Mouse (Mus musculus) intestine, embryonic 14.5 days (tissue): Measurements from ENCODE around the gene Ifitm10. TPM values are rescaled to one million over a fixed set of nuclear protein-coding genes. Genes with fewer than 3 reads are reported as not detected.
"Not testable (repeated sequence)": the region's sequence is repeated elsewhere in the genome, so short reads cannot be mapped to it uniquely, and the experiment has no call there.

Experiments used
- ATAC-seq: fragments of 200-750 bp; cut with Nextera tagmentation; replicated peaks from 2 replicates; pipeline ENCODE4 v1.8.0; 2017; ENCODE audit warnings: low read depth, moderate number of reproducible peaks, moderate TSS enrichment, moderate library complexity; ENCODE audit not compliant: low FRiP score, low TSS enrichment
- DNase-seq: peaks from one replicate; pipeline ENCODE4 v3.0.0-alpha.2; 2018; ENCODE audit warnings: low spot score
- H3K27ac ChIP-seq: fragments of 300-500 bp; sonication (generic); 2 replicates; pipeline ENCODE4 v1.5.1; 2014; ENCODE audit warnings: low read depth, mild to moderate bottlenecking, control low read depth
- H3K27me3 ChIP-seq: fragments of 300-500 bp; sonication (generic); replicated peaks from 2 replicates; pipeline ENCODE4 v1.6.1; 2014; ENCODE audit warnings: low read length, control low read depth; ENCODE audit not compliant: control insufficient read depth, insufficient read depth
- H3K36me3 ChIP-seq: fragments of 300-500 bp; sonication (generic); 2 replicates; pipeline ENCODE4 v1.6.1; 2014; ENCODE audit warnings: low read length, control low read depth; ENCODE audit not compliant: control insufficient read depth, insufficient read depth
- H3K4me1 ChIP-seq: fragments of 300-500 bp; sonication (generic); replicated peaks from 2 replicates; pipeline ENCODE4 v1.6.1; 2014; ENCODE audit warnings: low read length, control low read depth, mixed read lengths; ENCODE audit not compliant: control insufficient read depth, insufficient read depth
- H3K4me2 ChIP-seq: fragments of 300-500 bp; sonication (generic); 2 replicates; pipeline ENCODE4 v1.6.1; 2014; ENCODE audit warnings: low read length
- H3K4me3 ChIP-seq: fragments of 300-500 bp; sonication (generic); 2 replicates; pipeline ENCODE4 v1.5.1; 2014; ENCODE audit warnings: low read depth, low read length, control low read depth, mixed read lengths
- H3K9ac ChIP-seq: fragments of 300-500 bp; sonication (generic); 2 replicates; pipeline ENCODE4 v1.6.1; 2014; ENCODE audit warnings: mild to moderate bottlenecking, low read length
- H3K9me3 ChIP-seq: fragments of 300-500 bp; sonication (generic); 2 replicates; pipeline ENCODE4 v1.6.1; 2016; ENCODE audit warnings: low read length, control low read depth; ENCODE audit not compliant: control insufficient read depth
- WGBS: fragments of 180-500 bp; shearing (Covaris S2); extraction: QIAGEN DNeasy Blood & Tissue Kit; methylation state at CpG from one replicate; pipeline ENCODE4 v1.1.7; 2014; 5-methylcytosine and 5-hydroxymethylcytosine counted together
- polyA plus RNA-seq: library from polyadenylated mRNA; unstranded; fragments of >200 nt; fragmentation: Nextera tagmentation; extraction: Ambion mirVana; gene quantifications from 2 replicates; pipeline ENCODE4 v1.2.1, GENCODE M21; 2014

The Ifitm10 gene
- polyA plus RNA-seq, 1 experiment from 2014 or later = 1.7 TPM

GRCm38 (mm10) chr7:142347542-142347941 is 26.0 kb downstream of the Ifitm10 start:
- no peak overlapping the region for H3K4me2 ChIP-seq
- ATAC-seq (no peak), DNase-seq (no peak)
- no peaks in the 10 kb centered on the region for H3K36me3 ChIP-seq
- WGBS = 62% methylated on average over 4 of the region's 4 CpGs
- no peak overlapping the region for H3K9ac ChIP-seq
- no peaks in the 10 kb centered on the region for H3K27me3 ChIP-seq
- H3K4me3 ChIP-seq = no peak overlapping the region
- no peak overlapping the region for H3K27ac ChIP-seq
- no peaks in the 10 kb centered on the region for H3K9me3 ChIP-seq
- peaks cover 9% of the 10 kb centered on the region; the same call in 1 of the 2 replicates for H3K4me1 ChIP-seq

DNA sequence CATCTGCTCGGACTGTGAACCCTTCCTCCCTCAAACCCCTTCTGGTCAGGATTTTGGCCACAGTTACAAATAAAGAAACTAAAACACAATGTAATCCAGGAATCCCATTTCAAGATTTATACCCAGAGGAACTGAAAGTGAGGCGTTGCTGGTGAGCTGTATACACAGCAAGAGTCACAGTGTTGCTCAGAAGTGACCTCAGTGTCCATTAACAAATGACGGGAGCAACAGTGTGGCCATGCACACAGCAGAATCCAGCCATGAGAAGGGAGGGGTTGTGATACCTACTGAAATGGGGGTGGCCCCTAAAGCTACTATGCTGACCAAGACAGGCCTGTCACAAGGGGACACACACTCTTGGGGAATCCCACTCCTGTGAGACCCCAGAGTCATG is 31.3 kb downstream of the Ifitm10 start:
- Histone ChIP-seq H3K4me1 (no peaks in the 10 kb centered on the region), H3K9me3 (no peaks in the 10 kb centered on the region), H3K9ac (no peak overlapping the region), H3K4me2 (no peak overlapping the region), H3K27me3 (no peaks in the 10 kb centered on the region), H3K27ac (no peak overlapping the region), H3K4me3 (no peak overlapping the region), H3K36me3 (no peaks in the 10 kb centered on the region)
- DNase-seq = no peak
- 61% methylated on average over 3 of the region's 3 CpGs for WGBS
- no peak for ATAC-seq

- no peak overlapping the region; the same call in 1 of the 2 replicates for H3K27ac ChIP-seq
- H3K36me3 ChIP-seq = no peaks in the 10 kb centered on the region
- H3K9ac ChIP-seq = no peak overlapping the region
- no peak overlapping the region for H3K4me3 ChIP-seq
- DNase-seq (no peak), ATAC-seq (peak; percentile 50; the same call in 1 of the 2 replicates)
- no peaks in the 10 kb centered on the region for H3K9me3 ChIP-seq
- H3K4me2 ChIP-seq = no peak overlapping the region
- H3K27me3 ChIP-seq = no peaks in the 10 kb centered on the region
- H3K4me1 ChIP-seq = no peaks in the 10 kb centered on the region
- WGBS = 50% methylated on average over 10 of the region's 10 CpGs
These were observed 31.8 kb downstream of the Ifitm10 start for GRCm38 (mm10) chr7:142341564-142342246.

DNA sequence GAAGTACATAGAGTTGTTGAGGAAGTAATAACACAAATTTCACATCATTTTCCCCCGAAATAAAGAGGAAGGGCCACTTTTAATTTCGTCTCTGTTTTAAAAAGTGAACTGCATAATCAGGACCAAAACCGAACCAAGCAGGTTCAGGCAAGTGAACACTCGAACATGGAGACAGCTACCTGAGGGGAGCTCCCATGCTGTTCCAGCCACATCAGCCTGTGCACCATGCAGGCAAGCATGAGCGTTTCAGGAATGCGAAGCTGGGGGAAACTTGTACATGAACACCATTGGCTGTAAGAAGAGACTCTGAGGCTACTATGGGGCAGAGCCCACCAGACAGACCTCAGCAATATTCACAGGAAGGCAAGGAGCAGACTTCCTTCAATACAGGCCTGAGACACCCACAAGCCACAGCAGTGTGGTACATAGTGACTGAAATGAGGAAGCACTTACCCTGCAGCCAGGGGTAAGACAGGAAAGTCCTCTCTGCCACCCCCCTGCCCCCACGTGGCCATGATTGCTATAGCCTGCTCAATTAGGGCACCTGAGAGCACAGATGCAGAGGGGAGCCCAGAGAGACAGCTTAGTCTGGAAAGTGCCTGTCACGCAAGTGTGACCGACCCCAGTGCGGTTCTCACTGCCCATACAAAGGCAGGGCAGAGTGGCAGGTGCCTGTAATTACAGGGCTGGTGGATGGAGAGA is 33.1 kb downstream of the Ifitm10 start:
- H3K9ac ChIP-seq = no peak overlapping the region
- DNase-seq (no peak), ATAC-seq (no peak)
- no peak overlapping the region for H3K4me2 ChIP-seq
- H3K4me1 ChIP-seq = no peaks in the 10 kb centered on the region
- no peaks in the 10 kb centered on the region for H3K9me3 ChIP-seq
- no peak overlapping the region for H3K27ac ChIP-seq
- H3K27me3 ChIP-seq = no peaks in the 10 kb centered on the region
- 51% methylated on average over 10 of the region's 10 CpGs for WGBS
- H3K4me3 ChIP-seq = no peak overlapping the region
- no peaks in the 10 kb centered on the region for H3K36me3 ChIP-seq

DNA sequence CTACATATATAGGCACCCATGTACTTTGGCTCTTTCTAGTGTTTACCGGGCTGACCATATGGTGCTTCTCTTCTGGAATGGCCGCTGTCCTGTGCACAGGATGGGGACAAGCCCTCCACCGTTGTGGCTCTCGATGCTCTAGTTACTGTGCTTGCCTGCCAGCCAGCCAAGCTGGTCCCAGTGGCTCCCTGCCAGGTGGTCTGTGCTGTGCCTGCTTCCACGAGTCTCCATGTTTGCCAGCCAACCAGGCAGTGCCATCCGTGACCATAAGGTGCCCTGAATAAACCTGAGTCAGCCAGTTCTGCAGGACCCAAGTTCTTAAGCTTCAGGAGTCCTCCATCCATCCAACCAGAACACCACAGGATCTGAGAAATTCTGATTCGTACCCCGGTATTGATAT is 38.4 kb downstream of the Ifitm10 start:
- ATAC-seq (no peak), DNase-seq (no peak)
- H3K36me3 ChIP-seq = no peaks in the 10 kb centered on the region
- no peak overlapping the region for H3K4me3 ChIP-seq
- no peak overlapping the region for H3K9ac ChIP-seq
- peaks cover 12% of the 10 kb centered on the region for H3K4me1 ChIP-seq
- no peaks in the 10 kb centered on the region for H3K27me3 ChIP-seq
- no peak overlapping the region for H3K4me2 ChIP-seq
- WGBS = 81% methylated on average over 8 of the region's 8 CpGs
- H3K27ac ChIP-seq = peak overlapping the region; percentile 47; the same call in 1 of the 2 replicates
- no peaks in the 10 kb centered on the region for H3K9me3 ChIP-seq

DNA sequence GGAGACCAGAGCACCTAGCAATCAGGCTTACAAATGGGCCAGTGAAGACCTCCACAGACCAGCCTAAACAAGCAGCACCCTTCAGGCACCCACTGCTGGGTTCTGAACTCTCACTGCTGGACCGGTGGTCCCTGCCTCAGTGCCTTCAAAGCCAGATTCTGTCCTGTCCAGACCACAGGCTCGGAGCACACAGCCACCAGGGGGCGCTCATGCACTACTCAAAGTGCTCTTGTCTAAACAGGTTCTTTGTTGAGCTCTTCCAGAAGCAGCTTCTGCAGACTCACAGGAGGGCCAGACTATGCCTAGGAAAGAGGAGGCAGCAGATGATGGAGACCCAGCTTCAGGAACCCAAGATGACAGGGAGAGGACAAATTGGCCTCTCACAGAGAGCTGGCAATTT is 39.3 kb downstream of the Ifitm10 start:
- Histone ChIP-seq H3K27me3 (no peaks in the 10 kb centered on the region), H3K4me1 (peaks cover 18% of the 10 kb centered on the region), H3K36me3 (no peaks in the 10 kb centered on the region), H3K4me2 (no peak overlapping the region), H3K9me3 (no peaks in the 10 kb centered on the region), H3K9ac (no peak overlapping the region), H3K27ac (peak overlapping the region; percentile 47; the same call in 1 of the 2 replicates), H3K4me3 (no peak overlapping the region)
- peak; percentile 83; the same call in 1 of the 2 replicates for ATAC-seq
- DNase-seq = peak; percentile 99
- 0% methylated on average over 3 of the region's 3 CpGs for WGBS

GRCm38 (mm10) chr7:142332741-142333140 is 40.8 kb downstream of the Ifitm10 start:
- not testable (repeated sequence) for H3K9me3 ChIP-seq, H3K4me3 ChIP-seq, H3K27me3 ChIP-seq, DNase-seq, H3K36me3 ChIP-seq, ATAC-seq, H3K4me2 ChIP-seq, H3K9ac ChIP-seq
- H3K27ac ChIP-seq = peak overlapping the region; percentile 59; the same call in 1 of the 2 replicates
- 54% methylated on average over 4 of the region's 9 CpGs for WGBS
- H3K4me1 ChIP-seq = peaks cover 29% of the 10 kb centered on the region

GRCm38 (mm10) chr7:142331281-142331680 is 42.3 kb downstream of the Ifitm10 start:
- 82% methylated on average over 4 of the region's 4 CpGs for WGBS

More at GRCm38 (mm10) chr7:142331281-142331680, 42.3 kb downstream of the Ifitm10 start:
- Histone ChIP-seq H3K9ac (no peak overlapping the region), H3K9me3 (no peaks in the 10 kb centered on the region), H3K4me1 (peaks cover 39% of the 10 kb centered on the region), H3K27ac (no peak overlapping the region), H3K4me2 (no peak overlapping the region), H3K4me3 (no peak overlapping the region), H3K36me3 (no peaks in the 10 kb centered on the region), H3K27me3 (no peaks in the 10 kb centered on the region)
- no peak for ATAC-seq
- no peak for DNase-seq
